8 mouse cellular contexts compared by ENCODE assay signal in the genomic region with DNA sequence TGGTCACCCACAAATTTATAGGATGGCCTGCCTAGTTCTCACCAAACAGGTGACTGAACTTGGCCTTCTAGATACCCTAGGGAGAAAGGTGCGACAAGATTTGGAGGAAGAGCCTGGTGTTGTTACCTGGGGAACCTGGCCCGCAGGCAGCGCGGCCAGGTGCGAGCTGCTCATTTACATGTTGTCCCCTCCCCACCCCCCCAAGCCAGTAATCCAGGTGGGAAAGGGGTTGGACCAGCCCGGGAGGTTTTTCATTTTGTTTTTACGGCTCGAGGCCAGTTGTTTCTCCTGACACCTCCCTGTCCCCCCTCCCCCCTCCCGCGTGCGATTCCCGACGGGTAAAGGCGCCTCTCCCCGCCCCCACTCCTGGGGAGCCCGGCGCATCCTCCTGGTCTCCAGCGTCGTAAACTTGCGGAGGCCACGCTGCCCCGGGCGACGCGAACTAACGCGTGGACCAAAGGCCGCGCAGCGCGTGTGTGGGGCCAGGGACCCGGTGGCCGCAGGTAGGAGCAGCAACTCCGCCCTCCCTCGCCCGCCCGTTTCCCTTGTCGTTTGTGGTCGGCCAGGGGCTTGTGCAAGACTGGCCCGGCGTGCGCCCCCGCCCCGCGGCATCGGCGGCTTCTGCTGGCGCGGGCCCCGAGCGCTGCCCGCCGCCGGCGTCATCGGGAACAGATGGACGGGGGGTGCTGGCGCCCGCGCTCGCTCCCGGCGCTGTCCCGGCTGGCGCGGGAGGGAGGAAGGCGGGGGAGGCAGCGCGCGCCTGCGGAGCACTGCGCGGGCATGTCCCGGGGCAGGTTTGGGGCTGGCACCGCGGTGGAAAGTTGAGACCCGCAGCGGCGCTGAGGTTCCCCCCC. TPM values are rescaled to one million over a fixed set of nuclear protein-coding genes. Genes with fewer than 3 reads are reported as not detected.
A peak's percentile ranks its signal among the peaks of the same experiment; 100 is the strongest.
DNase-seq lines count a peak whose midpoint lies in the region; ATAC-seq and TF ChIP-seq lines count a peak whose summit lies in the region.

No protein-coding gene starts in this region.

- H3K4me1 ChIP-seq in G1E (ENCODE audit: insufficient read depth, low read depth, low read length): peaks cover 94% of the 10 kb centered on the region
- H3K4me1 ChIP-seq in heart, embryonic 12.5 days (replicated peaks): peaks cover 88% of the 10 kb centered on the region
- H3K4me1 ChIP-seq in lung, embryonic 15.5 days: peaks cover 96% of the 10 kb centered on the region

- H3K27ac ChIP-seq in heart, embryonic 12.5 days (ENCODE audit: poor library complexity, severe bottlenecking): peak overlapping the region; percentile 96
- peak overlapping the region; percentile 97 for H3K27ac ChIP-seq in lung, embryonic 15.5 days

- DNase-seq in 3T3-L1 (ENCODE audit: low read depth, low spot score) (peak; percentile 35), G1E (ENCODE audit: low spot score) (peak; percentile 49)
- DNase-seq in cerebellum, postnatal 36 days: peak; percentile 80 to 88
- DNase-seq in kidney, postnatal 36 days: peak; percentile 45 to 67
- peak; percentile 86 for DNase-seq in retina, postnatal 1 day
- no peak for DNase-seq in ovary, adult 18-20 months (ENCODE audit: low spot score)

- H3K9me3 ChIP-seq in G1E (replicated peaks): no peaks in the 10 kb centered on the region
- no peaks in the 10 kb centered on the region for H3K9me3 ChIP-seq in heart, embryonic 12.5 days (replicated peaks)
- H3K9me3 ChIP-seq in lung, embryonic 15.5 days: no peaks in the 10 kb centered on the region

- under 1% methylated on average over 63 of the region's 79 CpGs for WGBS in heart, embryonic 12.5 days
- under 1% methylated on average over 70 of the region's 79 CpGs for WGBS in lung, embryonic 15.5 days

- H3K4me2 ChIP-seq in heart, embryonic 12.5 days: peak overlapping the region; percentile 97
- H3K4me2 ChIP-seq in lung, embryonic 15.5 days: peak overlapping the region; percentile 98

- peak overlapping the region; percentile 89 for H3K9ac ChIP-seq in heart, embryonic 12.5 days
- H3K9ac ChIP-seq in lung, embryonic 15.5 days: peak overlapping the region; percentile 48

- H3K27me3 ChIP-seq in G1E (ENCODE audit: insufficient read depth, low read length): peaks cover 88% of the 10 kb centered on the region
- no peaks in the 10 kb centered on the region for H3K27me3 ChIP-seq in heart, embryonic 12.5 days (replicated peaks)
- H3K27me3 ChIP-seq in lung, embryonic 15.5 days: no peaks in the 10 kb centered on the region

- H3K36me3 ChIP-seq in G1E (replicated peaks): peaks cover 24% of the 10 kb centered on the region
- no peaks in the 10 kb centered on the region for H3K36me3 ChIP-seq in heart, embryonic 12.5 days
- no peaks in the 10 kb centered on the region for H3K36me3 ChIP-seq in lung, embryonic 15.5 days

- peak overlapping the region; percentile 71 for H3K4me3 ChIP-seq in G1E (ENCODE audit: low read depth, low read length)
- peak overlapping the region; percentile 76 for H3K4me3 ChIP-seq in heart, embryonic 12.5 days
- H3K4me3 ChIP-seq in lung, embryonic 15.5 days: peak overlapping the region; percentile 66

- no peak for TF ChIP-seq CTCF in G1E (IDR thresholded peaks at IDR 0.05; ENCODE audit: low read depth, low read length)

- no peak for ATAC-seq in G1E (ENCODE audit: extremely low read depth, insufficient number of reproducible peaks, low FRiP score, poor library complexity, severe bottlenecking)
- no peak for ATAC-seq in heart, embryonic 12.5 days (ENCODE audit: insufficient number of reproducible peaks, low FRiP score)
- peak; percentile 3; the same call in 1 of the 2 replicates for ATAC-seq in lung, embryonic 15.5 days (ENCODE audit: borderline replicate concordance, extremely low read depth, low FRiP score, low TSS enrichment)

RNA-seq across cellular contexts. Expression of a gene that starts 53.4 kb away (rescaled TPM):
- total RNA-seq in G1E (2014; fragmentation: Nextera tagmentation): 34.6 and 43.9 TPM in 2 replicates
- 11.3 and 27.9 TPM in 2 replicates for total RNA-seq in G1E (2017)
- polyA plus RNA-seq in G1E (2012): 49.8 and 83.4 TPM in 2 replicates
- polyA plus RNA-seq in heart, embryonic 12.5 days (2016; fragmentation: Nextera tagmentation; extraction: Ambion mirVana): 63.4 and 66.8 TPM in 2 replicates
- 117 and 124 TPM in 2 replicates for polyA plus RNA-seq in lung, embryonic 15.5 days (2015; fragmentation: Nextera tagmentation; extraction: Ambion mirVana)
